Comparison of ENCODE assay signal across 19 mouse cellular contexts in the genomic region with DNA sequence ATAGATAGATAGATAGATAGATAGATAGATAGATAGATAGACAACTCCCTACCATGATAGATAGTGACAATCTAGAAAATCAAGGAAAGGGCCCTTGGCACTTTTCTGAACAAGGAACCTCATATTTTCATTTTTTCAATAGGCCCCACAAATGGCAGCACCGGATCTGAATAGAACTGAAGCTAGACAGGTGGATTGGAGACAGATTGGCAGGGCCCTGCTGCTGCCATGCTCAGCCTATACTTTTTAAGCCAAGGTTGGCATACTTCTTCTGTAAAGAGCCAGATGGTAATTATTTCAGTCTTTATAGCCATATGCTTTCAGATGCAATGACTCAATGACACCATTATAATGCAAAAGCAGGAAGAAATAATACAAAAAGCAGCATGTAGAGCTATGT. TPM values are rescaled to one million over a fixed set of nuclear protein-coding genes. Genes with fewer than 3 reads are reported as not detected.
DNase-seq lines count a peak whose midpoint lies in the region; ATAC-seq lines count a peak whose summit lies in the region.
"Had no signal": no experiment of that assay in that cellular context is flagged by ENCODE, and none has a peak within 500 bp of the region (broad histone marks: within the 10 kb centered on the region; RNA-seq: fewer than 3 reads in every experiment).

No protein-coding gene starts in this region.

- DNase-seq in frontal cortex, postnatal 14 days (ENCODE audit: low spot score in 2 of 2): no peak
- DNase-seq in brain, embryonic 18.5 days (ENCODE audit: low read depth, low spot score): peak; percentile 36
- peak; percentile 76 for DNase-seq in cerebellum, adult 9-10 months
- peak; percentile 42 to 48 for DNase-seq in layer of hippocampus, adult 8-10 months (ENCODE audit: low spot score in 2 of 2)
- no peak for DNase-seq in adrenal gland, adult 8-10 months
- DNase-seq: adrenal gland, postnatal 14 days; B cell, adult 2 months; kidney, adult 18-20 months; kidney, postnatal 14 days; left cerebral cortex, postnatal 4 days; lung, adult 18-20 months; right cerebral cortex, postnatal 14 days; thymus, postnatal 4 days had no signal

- peak; percentile 64 for ATAC-seq in frontal cortex, adult (ENCODE audit: low TSS enrichment)
- no peak for ATAC-seq in megakaryocyte-erythroid progenitor cell, adult 5-6 weeks (replicated peaks; ENCODE audit: low FRiP score, low TSS enrichment, poor library complexity, severe bottlenecking)
- ATAC-seq: hindbrain, embryonic 16.5 days had no signal

RNA-seq across cellular contexts. Expression of gene Isx, which starts 15.8 kb away (rescaled TPM):
- under 1 TPM in 1 of 4 experiments, not detected in 3; 0.26 TPM for total RNA-seq in layer of hippocampus, adult 8-10 months (2022)
- not detected in 2 replicates for total RNA-seq in megakaryocyte-erythroid progenitor cell, adult 5-6 weeks (2014; fragmentation: Nextera tagmentation)
- not detected in 2 replicates for total RNA-seq in megakaryocyte-erythroid progenitor cell, adult 5-6 weeks (2017)
- total RNA-seq in adrenal gland, adult 8-10 months (2022): not detected
- total RNA-seq: granulocyte monocyte progenitor cell, adult 5-6 weeks; left cerebral cortex, postnatal 4 days; liver, adult 2 months; monocyte, adult 5-6 weeks had no signal

Comparison
In these comparisons a context has a peak if more than half of its experiments do, and no peak if none do; other contexts are left out.
1. DNase-seq: peak in brain, embryonic 18.5 days (single experiment), cerebellum, adult 9-10 months (single experiment) and layer of hippocampus, adult 8-10 months (2 of 2); none in frontal cortex, postnatal 14 days (0 of 2) and adrenal gland, adult 8-10 months (single experiment).